Mouse (Mus musculus) thymus, adult 2 months (tissue): ENCODE data around the gene Arfgap3. TPM values are rescaled to one million over a fixed set of nuclear protein-coding genes. Genes with fewer than 3 reads are reported as not detected.

Experiments
- DNase-seq: peaks from one replicate; pipeline ENCODE4 v3.0.0; 2021
- H3K27ac ChIP-seq: fragments of 200-500 bp; 2 replicates; pipeline ENCODE4 v1.5.1; 2012; ENCODE audit warnings: low read length, control low read depth; ENCODE audit not compliant: control insufficient read depth, insufficient read depth
- H3K27me3 ChIP-seq: fragments of 200-500 bp; 2 replicates; pipeline ENCODE4 v1.6.1; 2012; ENCODE audit warnings: mild to moderate bottlenecking, low read length, moderate library complexity, mixed read lengths; ENCODE audit not compliant: control insufficient read depth, insufficient read depth
- H3K36me3 ChIP-seq: fragments of 200-500 bp; 2 replicates; pipeline ENCODE4 v1.6.1; 2012; ENCODE audit warnings: mild to moderate bottlenecking, low read length, moderate library complexity; ENCODE audit not compliant: control insufficient read depth, insufficient read depth
- H3K4me1 ChIP-seq: fragments of 200-500 bp; replicated peaks from 2 replicates; pipeline ENCODE4 v1.6.1; 2012; ENCODE audit warnings: low read length; ENCODE audit not compliant: control insufficient read depth, insufficient read depth
- H3K4me3 ChIP-seq: fragments of 200-500 bp; 2 replicates; pipeline ENCODE4 v1.5.1; 2012; ENCODE audit warnings: mild to moderate bottlenecking, low read length, control low read depth, moderate library complexity; ENCODE audit not compliant: control insufficient read depth, insufficient read depth
- CTCF ChIP-seq: fragments of 200-500 bp; IDR thresholded peaks from 2 replicates; pipeline ENCODE4 v1.5.1; 2012; ENCODE audit warnings: mild to moderate bottlenecking, control low read depth, low read length, moderate library complexity, borderline replicate concordance; ENCODE audit not compliant: control insufficient read depth, poor library complexity, insufficient read depth; ENCODE audit errors: extremely low read depth
- POLR2A ChIP-seq: fragments of 200-500 bp; IDR thresholded peaks from 2 replicates; pipeline ENCODE4 v1.6.1; 2012; ENCODE audit warnings: mild to moderate bottlenecking, low read length, control low read depth, moderate library complexity; ENCODE audit not compliant: control insufficient read depth, poor library complexity, insufficient read depth; ENCODE audit errors: extremely low read depth
- WGBS: fragments of 180-500 bp; shearing (Covaris S2); methylation state at CpG from one replicate; pipeline ENCODE4 v1.1.7; 2018; 5-methylcytosine and 5-hydroxymethylcytosine counted together
- polyA plus RNA-seq: library from polyadenylated mRNA; depleted of rRNA; stranded (reverse); fragments of >200 nt; gene quantifications from 2 replicates; pipeline ENCODE4 v1.2.3, GENCODE M21; 2012; rRNA removed

Arfgap3 gene
- 15.0 and 23.0 TPM in 2 replicates for polyA plus RNA-seq

DNA sequence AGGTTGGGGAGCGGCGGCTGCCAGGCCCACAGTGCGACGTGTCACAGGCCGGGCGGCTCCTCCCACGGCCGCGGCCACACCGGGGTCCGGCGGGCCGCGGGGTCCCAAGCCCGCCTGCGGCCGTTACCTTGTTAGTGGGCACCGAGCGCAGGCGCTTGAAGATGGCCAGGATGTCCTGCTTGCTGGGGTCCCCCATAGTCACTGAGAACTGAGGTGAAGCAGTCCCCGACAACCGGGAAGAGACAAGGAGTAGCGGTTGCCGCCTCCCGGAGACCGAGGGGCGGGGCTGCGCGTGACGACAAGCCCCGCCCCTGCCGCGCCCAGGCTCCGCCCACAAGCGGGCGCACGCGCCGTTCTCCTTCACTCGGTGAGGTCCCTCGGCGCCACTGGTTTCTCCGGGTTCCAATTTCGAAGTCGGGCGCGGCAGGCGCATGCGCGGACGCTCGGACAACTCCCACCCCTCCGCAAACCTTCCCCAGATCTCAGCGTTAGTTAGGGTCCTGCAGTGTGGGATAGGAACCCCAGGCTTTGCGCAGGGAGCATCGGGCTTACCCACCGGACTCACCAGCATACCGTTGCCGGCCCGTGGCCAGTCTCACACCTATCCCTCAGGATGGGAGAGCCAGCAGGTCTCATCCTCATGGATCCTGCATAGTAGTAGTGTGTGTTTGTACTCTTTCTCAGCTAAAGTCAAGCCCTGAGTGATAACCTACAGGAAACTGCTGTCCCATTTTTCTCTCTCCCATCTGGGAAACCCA, at the start of gene Arfgap3:
Arfgap3 (minus strand) TSS at position 294 of the 758 bp plus-strand sequence.
- 1% methylated on average over 60 of the region's 60 CpGs for WGBS
- peak; percentile 91 for DNase-seq
- Histone ChIP-seq H3K4me3 (peak within 1 kb of the TSS; percentile 94), H3K36me3 (no peaks in the 10 kb centered on the region), H3K4me1 (peaks cover 8% of the 10 kb centered on the region), H3K27ac (no peak within 1 kb of the TSS), H3K27me3 (no peaks in the 10 kb centered on the region)
- TF ChIP-seq POLR2A (peak; percentile 42; the same call in 1 of the 2 replicates), CTCF (no peak)

DNA sequence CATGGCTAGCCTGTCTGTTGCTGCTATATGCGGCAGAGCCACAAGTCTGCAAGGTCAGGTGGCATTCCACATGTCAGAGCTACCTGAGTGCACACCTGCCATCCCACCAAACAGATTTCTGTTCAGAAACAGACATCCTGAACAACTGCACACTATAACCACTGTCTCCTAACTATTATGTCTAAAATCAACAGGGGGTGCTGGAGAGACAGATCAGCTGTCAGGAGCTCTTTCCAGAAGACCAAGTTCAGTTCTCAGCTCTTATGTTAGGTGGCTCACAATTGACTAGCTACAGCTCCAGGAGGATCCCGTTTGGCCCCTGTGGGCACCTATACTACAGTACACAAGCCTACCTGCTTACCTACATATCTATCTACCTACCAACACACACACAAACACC, 42.7 kb upstream of the Arfgap3 start:
- Histone ChIP-seq H3K4me1 (no peaks in the 10 kb centered on the region), H3K4me3 (no peak overlapping the region), H3K27ac (no peak overlapping the region), H3K36me3 (no peaks in the 10 kb centered on the region), H3K27me3 (no peaks in the 10 kb centered on the region)
- DNase-seq = no peak
- 90% methylated on average over 2 of the region's 2 CpGs for WGBS
- no peak for TF ChIP-seq CTCF
- TF ChIP-seq POLR2A = no peak

DNA sequence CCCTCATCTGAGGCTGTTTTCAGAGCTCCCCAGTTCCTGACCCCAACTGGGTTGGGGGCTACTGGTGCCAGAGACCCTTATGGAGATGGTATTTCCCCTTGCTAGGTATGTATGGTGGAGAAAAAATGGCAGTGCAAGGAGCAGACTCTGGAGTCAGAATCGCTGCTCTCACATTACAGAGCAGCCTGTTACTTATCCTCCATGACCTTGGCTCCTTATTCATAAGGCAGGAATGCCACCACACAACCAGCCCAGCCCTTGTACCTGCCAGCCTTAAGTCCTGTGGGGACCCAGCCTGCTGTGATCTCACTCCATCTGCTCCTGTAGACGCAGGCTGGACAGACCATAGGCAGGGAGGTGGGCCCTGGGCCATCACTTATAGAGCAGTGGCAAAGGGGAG, 37.9 kb upstream of the Arfgap3 start:
- Histone ChIP-seq H3K4me1 (no peaks in the 10 kb centered on the region), H3K36me3 (no peaks in the 10 kb centered on the region), H3K27me3 (no peaks in the 10 kb centered on the region), H3K27ac (no peak overlapping the region), H3K4me3 (no peak overlapping the region)
- TF ChIP-seq CTCF (no peak), POLR2A (no peak)
- no peak for DNase-seq
- 94% methylated on average over 2 of the region's 2 CpGs for WGBS

DNA sequence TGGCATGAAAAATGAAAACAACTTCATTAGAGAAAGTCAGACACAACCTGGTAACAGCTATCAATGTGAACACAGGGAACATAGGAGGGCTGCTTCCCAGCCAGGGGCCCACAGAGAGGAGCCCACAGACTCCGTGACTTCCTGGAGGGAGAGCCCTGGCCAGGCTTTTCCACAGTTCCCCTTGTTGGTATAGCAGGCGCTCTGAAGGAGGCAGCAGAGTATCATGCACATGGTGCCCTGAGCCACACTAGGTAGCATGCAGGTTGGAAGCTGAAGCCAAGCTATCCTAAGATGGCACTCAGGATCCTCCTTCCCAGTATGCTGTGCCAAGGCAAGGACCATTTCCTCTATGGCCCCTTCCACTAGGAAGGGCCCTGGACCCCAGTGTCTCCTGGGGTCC, 33.6 kb upstream of the Arfgap3 start:
- no peak for DNase-seq
- no peaks in the 10 kb centered on the region for H3K27me3 ChIP-seq
- no peak overlapping the region for H3K27ac ChIP-seq
- TF ChIP-seq CTCF (no peak), POLR2A (no peak)
- WGBS = 98% methylated on average over 2 of the region's 2 CpGs
- H3K4me3 ChIP-seq = no peak overlapping the region
- no peaks in the 10 kb centered on the region for H3K4me1 ChIP-seq
- H3K36me3 ChIP-seq = no peaks in the 10 kb centered on the region

DNA sequence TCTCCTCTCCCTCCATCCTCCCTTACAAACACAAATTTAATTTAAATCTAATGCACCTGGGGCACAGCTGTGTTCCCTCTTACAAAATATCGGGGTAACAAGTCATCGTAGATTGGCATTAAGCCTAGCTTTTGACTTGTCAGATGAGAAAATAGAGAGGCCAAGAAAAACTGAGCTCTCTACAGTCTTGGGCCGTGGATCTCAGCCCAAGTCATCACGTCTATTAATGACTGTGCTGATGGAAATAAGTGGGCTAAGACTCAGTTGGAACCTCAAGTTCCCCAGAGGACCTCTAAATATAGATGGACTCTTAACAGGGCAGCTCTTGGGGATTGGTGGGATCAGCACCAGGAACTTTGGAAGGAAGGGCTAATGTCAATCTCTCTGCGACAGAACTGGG, 33.1 kb upstream of the Arfgap3 start:
- Histone ChIP-seq H3K27me3 (no peaks in the 10 kb centered on the region), H3K27ac (no peak overlapping the region), H3K4me1 (no peaks in the 10 kb centered on the region), H3K36me3 (no peaks in the 10 kb centered on the region), H3K4me3 (no peak overlapping the region)
- no peak for TF ChIP-seq CTCF
- TF ChIP-seq POLR2A = no peak
- 97% methylated on average over 5 of the region's 5 CpGs for WGBS
- DNase-seq = no peak

DNA sequence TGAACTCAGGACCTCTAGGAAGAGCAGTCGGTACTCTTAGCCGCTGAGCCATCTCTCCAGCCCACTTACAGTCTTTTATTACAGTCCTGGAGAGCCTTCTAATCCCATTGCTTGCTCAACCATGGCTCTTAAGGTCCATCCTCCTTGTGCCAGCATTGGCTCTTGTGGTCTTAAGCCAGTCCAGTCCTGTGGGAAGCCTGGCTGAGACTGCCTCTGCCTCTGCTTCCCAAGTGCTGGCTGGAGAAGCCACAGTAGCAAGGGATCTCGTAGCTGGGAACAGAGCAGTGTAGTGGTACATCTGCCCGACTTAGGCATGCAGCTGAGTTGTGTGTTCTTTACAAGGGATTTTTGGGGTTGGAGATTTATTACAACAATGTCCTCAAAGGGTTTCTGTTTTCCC, 32.4 kb upstream of the Arfgap3 start:
- TF ChIP-seq CTCF = no peak
- TF ChIP-seq POLR2A = no peak
- no peaks in the 10 kb centered on the region for H3K36me3 ChIP-seq
- WGBS = 94% methylated on average over 4 of the region's 4 CpGs
- no peak overlapping the region for H3K27ac ChIP-seq
- no peaks in the 10 kb centered on the region for H3K4me1 ChIP-seq
- DNase-seq = no peak
- no peaks in the 10 kb centered on the region for H3K27me3 ChIP-seq
- no peak overlapping the region for H3K4me3 ChIP-seq

DNA sequence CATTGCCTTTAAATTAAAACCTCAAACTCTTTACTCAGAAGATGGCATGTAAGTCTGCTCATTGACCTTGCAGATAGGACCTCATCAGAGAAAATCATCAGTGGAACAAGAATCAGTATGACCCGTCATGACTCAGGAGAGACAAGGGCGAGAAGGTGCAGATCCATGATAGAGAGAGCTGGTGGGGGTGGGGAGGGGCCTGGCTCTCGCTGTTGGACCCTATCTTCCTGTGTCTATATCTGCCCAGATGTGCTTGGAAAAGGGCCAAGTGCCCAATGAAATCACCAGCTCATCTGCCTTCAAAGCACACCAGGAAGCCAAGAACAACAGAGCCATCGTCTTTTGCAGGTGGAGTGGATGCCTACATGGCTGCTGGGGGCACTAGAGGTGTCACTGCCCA, 27.1 kb upstream of the Arfgap3 start:
- Histone ChIP-seq H3K27me3 (no peaks in the 10 kb centered on the region), H3K4me1 (no peaks in the 10 kb centered on the region), H3K4me3 (no peak overlapping the region), H3K27ac (no peak overlapping the region), H3K36me3 (no peaks in the 10 kb centered on the region; the same call in 1 of the 2 replicates)
- DNase-seq = no peak
- TF ChIP-seq POLR2A (no peak), CTCF (no peak)
- WGBS = 74% methylated on average over 4 of the region's 4 CpGs
